Mouse (Mus musculus) lung, embryonic 16.5 days (tissue): ENCODE measurements around the gene Sarnp. TPM values are rescaled to one million over a fixed set of nuclear protein-coding genes. Genes with fewer than 3 reads are reported as not detected.
A peak's percentile ranks its signal among the peaks of the same experiment; 100 is the strongest.

Experiments
- ATAC-seq: fragments of 200-750 bp; cut with Nextera tagmentation; 2 replicates; pipeline ENCODE4 v1.8.0; 2017; ENCODE audit warnings: low read depth, mild to moderate bottlenecking, moderate library complexity
- H3K27ac ChIP-seq: fragments of 300-500 bp; sonication (generic); 2 replicates; pipeline ENCODE4 v1.5.1; 2014; ENCODE audit warnings: mild to moderate bottlenecking, control low read depth, low read length
- H3K27me3 ChIP-seq: fragments of 300-500 bp; sonication (generic); 2 replicates; pipeline ENCODE4 v1.6.1; 2014; ENCODE audit warnings: low read depth, low read length, mixed read lengths; ENCODE audit not compliant: control insufficient read depth, insufficient read depth
- H3K36me3 ChIP-seq: fragments of 300-500 bp; sonication (generic); 2 replicates; pipeline ENCODE4 v1.6.1; 2014; ENCODE audit warnings: low read length; ENCODE audit not compliant: control insufficient read depth, insufficient read depth
- H3K4me1 ChIP-seq: fragments of 300-500 bp; sonication (generic); replicated peaks from 2 replicates; pipeline ENCODE4 v1.6.1; 2014; ENCODE audit warnings: low read length, mixed read lengths; ENCODE audit not compliant: control insufficient read depth, insufficient read depth
- H3K4me2 ChIP-seq: fragments of 300-500 bp; sonication (generic); 2 replicates; pipeline ENCODE4 v1.6.1; 2014; ENCODE audit warnings: low read depth, low read length, control low read depth
- H3K4me3 ChIP-seq: fragments of 300-500 bp; sonication (generic); 2 replicates; pipeline ENCODE4 v1.5.1; 2014; ENCODE audit warnings: mild to moderate bottlenecking, low read length, control low read depth
- H3K9ac ChIP-seq: fragments of 300-500 bp; sonication (generic); 2 replicates; pipeline ENCODE4 v1.6.1; 2014; ENCODE audit warnings: low read length, control low read depth
- H3K9me3 ChIP-seq: fragments of 300-500 bp; sonication (generic); 2 replicates; pipeline ENCODE4 v1.6.1; 2016; ENCODE audit warnings: low read length; ENCODE audit not compliant: control insufficient read depth
- WGBS: fragments of 180-500 bp; shearing (Covaris S2); extraction: QIAGEN DNeasy Blood & Tissue Kit; methylation state at CpG from one replicate; pipeline ENCODE4 v1.1.7; 2014; 5-methylcytosine and 5-hydroxymethylcytosine counted together
- polyA plus RNA-seq: library from polyadenylated mRNA; unstranded; fragments of >200 nt; fragmentation: Nextera tagmentation; extraction: Ambion mirVana; gene quantifications from 2 replicates; pipeline ENCODE4 v1.2.1, GENCODE M21; 2015

Sarnp gene
- polyA plus RNA-seq, 1 experiment from 2014 or later: 212 TPM

- Histone ChIP-seq H3K4me1 (peaks cover 6% of the 10 kb centered on the region; the same call in 1 of the 2 replicates), H3K36me3 (no peaks in the 10 kb centered on the region), H3K9me3 (no peaks in the 10 kb centered on the region), H3K4me3 (no peak overlapping the region), H3K9ac (no peak overlapping the region), H3K27me3 (no peaks in the 10 kb centered on the region), H3K4me2 (no peak overlapping the region), H3K27ac (no peak overlapping the region)
- no peak for ATAC-seq
- 79% methylated on average over 5 of the region's 5 CpGs for WGBS
Measured at GRCm38 (mm10) chr10:128904812-128905211, 87.7 kb downstream of the Sarnp start.

- peak overlapping the region; percentile 91 for H3K27ac ChIP-seq
- H3K27me3 ChIP-seq: no peaks in the 10 kb centered on the region
- WGBS: 54% methylated on average over 13 of the region's 13 CpGs
- H3K4me1 ChIP-seq: peaks cover 17% of the 10 kb centered on the region; the same call in 1 of the 2 replicates
- no peak for ATAC-seq
- H3K4me3 ChIP-seq: peak overlapping the region; percentile 91
- no peaks in the 10 kb centered on the region for H3K9me3 ChIP-seq
- H3K9ac ChIP-seq: peak overlapping the region; percentile 95
- H3K4me2 ChIP-seq: peak overlapping the region; percentile 84
- H3K36me3 ChIP-seq: peaks cover 4% of the 10 kb centered on the region; the same call in 1 of the 2 replicates
Measured at GRCm38 (mm10) chr10:128908778-128909448, 91.8 kb downstream of the Sarnp start.

- Histone ChIP-seq H3K4me1 (peaks cover 17% of the 10 kb centered on the region; the same call in 1 of the 2 replicates), H3K27me3 (no peaks in the 10 kb centered on the region), H3K27ac (peak overlapping the region; percentile 91), H3K4me2 (peak overlapping the region; percentile 84), H3K4me3 (peak overlapping the region; percentile 91), H3K9me3 (no peaks in the 10 kb centered on the region), H3K36me3 (peaks cover 9% of the 10 kb centered on the region), H3K9ac (peak overlapping the region; percentile 95)
- ATAC-seq: peak; percentile 92
- 1% methylated on average over 38 of the region's 41 CpGs for WGBS
Measured at GRCm38 (mm10) chr10:128909567-128910028, 92.5 kb downstream of the Sarnp start.

- Histone ChIP-seq H3K4me2 (peak overlapping the region; percentile 84), H3K4me1 (peaks cover 17% of the 10 kb centered on the region; the same call in 1 of the 2 replicates), H3K9me3 (no peaks in the 10 kb centered on the region), H3K9ac (peak overlapping the region; percentile 95), H3K27me3 (no peaks in the 10 kb centered on the region), H3K27ac (peak overlapping the region; percentile 91), H3K36me3 (peaks cover 10% of the 10 kb centered on the region), H3K4me3 (peak overlapping the region; percentile 91)
- ATAC-seq: peak; percentile 49
- 2% methylated on average over 49 of the region's 66 CpGs for WGBS
Measured at GRCm38 (mm10) chr10:128910066-128910841, 93.1 kb downstream of the Sarnp start.

GRCm38 (mm10) chr10:128911430-128911829 lies 94.3 kb downstream of the Sarnp start:
- no peak overlapping the region for H3K27ac ChIP-seq
- ATAC-seq: no peak

GRCm38 (mm10) chr10:128912268-128912667 lies 95.1 kb downstream of the Sarnp start:
- no peaks in the 10 kb centered on the region for H3K27me3 ChIP-seq
- peaks cover 11% of the 10 kb centered on the region for H3K36me3 ChIP-seq
- H3K9ac ChIP-seq: no peak overlapping the region
- no peak overlapping the region for H3K27ac ChIP-seq
- no peak overlapping the region for H3K4me2 ChIP-seq
- ATAC-seq: no peak
- no peak overlapping the region for H3K4me3 ChIP-seq
- WGBS: 77% methylated on average over 4 of the region's 4 CpGs
- H3K9me3 ChIP-seq: no peaks in the 10 kb centered on the region
- H3K4me1 ChIP-seq: peaks cover 17% of the 10 kb centered on the region; the same call in 1 of the 2 replicates

More at GRCm38 (mm10) chr10:128911430-128911829, 94.3 kb downstream of the Sarnp start:
- Histone ChIP-seq H3K36me3 (peaks cover 10% of the 10 kb centered on the region), H3K9ac (no peak overlapping the region; the same call in 1 of the 2 replicates), H3K4me2 (peak overlapping the region; percentile 84), H3K27me3 (no peaks in the 10 kb centered on the region), H3K9me3 (no peaks in the 10 kb centered on the region), H3K4me1 (peaks cover 17% of the 10 kb centered on the region; the same call in 1 of the 2 replicates), H3K4me3 (no peak overlapping the region; the same call in 1 of the 2 replicates)
- 89% methylated on average over 6 of the region's 6 CpGs for WGBS

GRCm38 (mm10) chr10:128912791-128913190 lies 95.7 kb downstream of the Sarnp start:
- WGBS: 73% methylated on average over 4 of the region's 4 CpGs
- Histone ChIP-seq H3K27ac (no peak overlapping the region), H3K4me1 (peaks cover 17% of the 10 kb centered on the region; the same call in 1 of the 2 replicates), H3K36me3 (peaks cover 13% of the 10 kb centered on the region), H3K4me3 (no peak overlapping the region), H3K9me3 (no peaks in the 10 kb centered on the region), H3K27me3 (no peaks in the 10 kb centered on the region), H3K9ac (0 out of 2 replicates have a peak overlapping the region, but pooled peaks have one; percentile 4), H3K4me2 (no peak overlapping the region)
- no peak for ATAC-seq

GRCm38 (mm10) chr10:128913219-128913618 lies 96.1 kb downstream of the Sarnp start:
- ATAC-seq: no peak
- H3K9ac ChIP-seq: no peak overlapping the region

GRCm38 (mm10) chr10:128913696-128914095 lies 96.6 kb downstream of the Sarnp start:
- Histone ChIP-seq H3K27me3 (no peaks in the 10 kb centered on the region), H3K4me3 (no peak overlapping the region), H3K4me1 (peaks cover 17% of the 10 kb centered on the region; the same call in 1 of the 2 replicates), H3K4me2 (no peak overlapping the region), H3K9me3 (no peaks in the 10 kb centered on the region), H3K27ac (no peak overlapping the region), H3K9ac (no peak overlapping the region), H3K36me3 (peaks cover 13% of the 10 kb centered on the region)
- 81% methylated on average over 12 of the region's 12 CpGs for WGBS
- ATAC-seq: no peak

More at GRCm38 (mm10) chr10:128913219-128913618, 96.1 kb downstream of the Sarnp start:
- Histone ChIP-seq H3K4me2 (no peak overlapping the region), H3K9me3 (no peaks in the 10 kb centered on the region), H3K4me1 (peaks cover 17% of the 10 kb centered on the region; the same call in 1 of the 2 replicates), H3K27me3 (no peaks in the 10 kb centered on the region), H3K27ac (no peak overlapping the region), H3K4me3 (no peak overlapping the region), H3K36me3 (peaks cover 13% of the 10 kb centered on the region)
- 7% methylated on average over 5 of the region's 5 CpGs for WGBS
